Mouse (Mus musculus): ENCODE results near the gene Dpysl5.
"Not testable (repeated sequence)": the region's sequence is repeated elsewhere in the genome, so short reads cannot be mapped to it uniquely, and the experiment has no call there.

Dpysl5 gene

GRCm38 (mm10) chr5:30711147-30712001 lies at the start of gene Dpysl5:
Gene Dpysl5, plus strand, starts transcription at chr5:30711564.
- peak; percentile 95 for DNase-seq (ENCODE audit: low spot score)

GRCm38 (mm10) chr5:30665360-30665759 lies 46.0 kb upstream of the Dpysl5 start:
- DNase-seq (ENCODE audit: low spot score) = no peak

GRCm38 (mm10) chr5:30665968-30666367 lies 45.4 kb upstream of the Dpysl5 start:
- DNase-seq (ENCODE audit: low spot score) = peak; percentile 6

GRCm38 (mm10) chr5:30666391-30667195 lies 44.8 kb upstream of the Dpysl5 start, which contains the start of gene Cenpa:
Gene Cenpa, plus strand, starts transcription at chr5:30666777.
- peak; percentile 97 for DNase-seq (ENCODE audit: low spot score)

- peak; percentile 30 for DNase-seq (ENCODE audit: low spot score)
Measured at GRCm38 (mm10) chr5:30667215-30667614, 44.1 kb upstream of the Dpysl5 start.

- DNase-seq (ENCODE audit: low spot score) = peak; percentile 28
Measured at GRCm38 (mm10) chr5:30667686-30668085, 43.7 kb upstream of the Dpysl5 start.

- no peak for DNase-seq (ENCODE audit: low spot score)
Measured at GRCm38 (mm10) chr5:30668637-30669495, 42.5 kb upstream of the Dpysl5 start.

GRCm38 (mm10) chr5:30669496-30669830 lies 41.9 kb upstream of the Dpysl5 start:
- no peak for DNase-seq (ENCODE audit: low spot score)

GRCm38 (mm10) chr5:30670091-30670490 lies 41.3 kb upstream of the Dpysl5 start:
- no peak for DNase-seq (ENCODE audit: low spot score)

- no peak for DNase-seq (ENCODE audit: low spot score)
Measured at GRCm38 (mm10) chr5:30674001-30674400, 37.4 kb upstream of the Dpysl5 start.

- no peak for DNase-seq (ENCODE audit: low spot score)
Measured at GRCm38 (mm10) chr5:30676800-30677199, 34.6 kb upstream of the Dpysl5 start.

GRCm38 (mm10) chr5:30678069-30678468 lies 33.3 kb upstream of the Dpysl5 start:
- DNase-seq (ENCODE audit: low spot score) = not testable (repeated sequence)

GRCm38 (mm10) chr5:30678722-30679296 lies 32.6 kb upstream of the Dpysl5 start:
- no peak for DNase-seq (ENCODE audit: low spot score)

- no peak for DNase-seq (ENCODE audit: low spot score)
Measured at GRCm38 (mm10) chr5:30679593-30679992, 31.8 kb upstream of the Dpysl5 start.

GRCm38 (mm10) chr5:30681970-30682369 lies 29.4 kb upstream of the Dpysl5 start:
- no peak for DNase-seq (ENCODE audit: low spot score)

GRCm38 (mm10) chr5:30682967-30683600 lies 28.3 kb upstream of the Dpysl5 start:
- DNase-seq (ENCODE audit: low spot score) = no peak

GRCm38 (mm10) chr5:30683993-30684392 lies 27.4 kb upstream of the Dpysl5 start:
- no peak for DNase-seq (ENCODE audit: low spot score)

GRCm38 (mm10) chr5:30686781-30687180 lies 24.6 kb upstream of the Dpysl5 start:
- DNase-seq (ENCODE audit: low spot score) = peak; percentile 62

GRCm38 (mm10) chr5:30700361-30701000 lies 10.9 kb upstream of the Dpysl5 start:
- no peak for DNase-seq (ENCODE audit: low spot score)

- peak; percentile 49 for DNase-seq (ENCODE audit: low spot score)
Measured at GRCm38 (mm10) chr5:30701373-30701772, 10.0 kb upstream of the Dpysl5 start.

- no peak for DNase-seq (ENCODE audit: low spot score)
Measured at GRCm38 (mm10) chr5:30701866-30702265, 9.5 kb upstream of the Dpysl5 start.

All from embryo, embryonic 10.5 days (tissue).